Mouse (Mus musculus) left cerebral cortex, postnatal 25 days (tissue): Measurements from ENCODE around the gene Ncmap. TPM values are rescaled to one million over a fixed set of nuclear protein-coding genes. Genes with fewer than 3 reads are reported as not detected.
A peak's percentile ranks its signal among the peaks of the same experiment; 100 is the strongest.
"Not testable (repeated sequence)": the region's sequence is repeated elsewhere in the genome, so short reads cannot be mapped to it uniquely, and the experiment has no call there.

Source experiments
- DNase-seq, 2 experiments: peaks; one replicate each; pipeline ENCODE4 v3.0.0; 2022; ENCODE audit warnings: low spot score in 2 of 2, mixed read lengths in 1 of 2
- intact Hi-C: fragments of 180-260 bp; cut with DNase I; formaldehyde crosslinking; loops from one replicate; pipeline ENCODE4 v1.15.1; 2025
- microRNA-seq, 2 experiments: library from miRNA; unstranded; fragments of <30 nt; microRNA quantifications; one replicate each; pipeline ENCODE4 v1.2.0; 2022
- total RNA-seq, 2 experiments: library from RNA; stranded (reverse); gene quantifications; 2 replicates each; pipeline ENCODE4 v1.2.3; 2021

Gene Ncmap
- total RNA-seq, 2 experiments from 2014 or later, result 0.46 to 1.2 TPM

DNA sequence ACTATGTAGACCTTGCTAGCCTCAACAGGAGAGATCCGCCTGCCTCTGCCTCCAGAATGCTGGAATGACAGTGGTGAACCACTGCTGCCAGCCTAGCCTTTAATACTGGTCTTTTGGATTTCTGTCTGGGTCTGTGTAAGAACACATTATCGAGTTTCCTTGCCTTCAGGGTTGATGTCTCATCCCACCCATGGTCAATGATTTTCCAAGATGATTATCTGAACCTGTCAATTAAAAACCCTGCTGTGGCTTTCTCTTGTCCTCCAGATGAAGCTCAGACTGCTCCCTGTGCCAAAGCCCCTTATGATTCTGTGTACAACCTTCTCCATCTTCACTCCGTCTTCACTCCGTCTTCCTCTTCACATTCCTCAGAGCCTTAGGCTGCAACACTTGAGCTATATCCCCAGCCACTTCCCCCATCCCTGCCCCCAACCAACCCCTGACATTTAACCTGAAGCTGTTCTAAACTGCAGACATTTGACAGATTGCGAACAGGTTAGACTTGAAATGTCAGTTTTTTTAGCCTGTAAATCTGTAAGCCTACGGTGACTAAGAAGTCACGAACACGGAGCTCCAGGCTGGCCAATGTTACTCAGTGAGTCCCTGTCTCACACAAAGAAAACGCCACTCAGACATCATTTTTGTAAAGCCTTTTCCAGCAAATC, 42.0 kb downstream of the Ncmap start:
- intact Hi-C loops, result no loop called here

GRCm38 (mm10) chr4:135354751-135355150, 43.3 kb downstream of the Ncmap start:
- intact Hi-C loops, DNase-seq: not testable (repeated sequence)

More for the DNA sequence above, 42.0 kb downstream of the Ncmap start:
- DNase-seq, result no peak

DNA sequence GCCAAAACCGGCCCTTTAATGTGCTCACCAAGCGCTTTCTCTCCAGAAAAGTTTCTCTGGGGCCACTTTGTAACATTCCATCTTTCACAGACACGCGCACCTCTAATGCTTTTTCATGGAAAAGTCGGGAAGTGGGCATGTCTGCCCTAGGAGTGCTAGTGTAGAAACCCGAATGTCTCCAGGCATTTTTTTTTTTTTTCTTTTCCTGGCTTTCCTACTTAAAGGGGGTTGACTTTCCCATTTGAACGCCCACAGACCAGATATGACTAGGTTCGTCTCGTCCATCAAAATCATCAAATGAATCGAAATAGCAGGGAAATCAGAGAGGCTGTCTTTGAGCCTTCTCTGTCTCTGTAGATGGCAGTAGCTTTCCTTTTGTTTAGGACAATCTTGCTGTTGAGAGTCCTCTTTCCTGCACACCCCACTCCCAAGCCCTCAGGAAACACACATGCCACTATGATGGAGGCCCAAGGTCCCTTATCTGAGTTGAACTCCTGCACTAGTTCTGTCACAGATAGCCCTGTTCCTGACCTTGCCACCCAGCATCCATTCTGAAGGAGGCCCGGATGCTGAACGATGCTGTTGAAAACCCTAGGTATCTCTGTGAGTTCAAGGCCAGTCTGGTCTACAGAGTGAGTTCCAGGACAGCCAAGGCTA, 44.1 kb downstream of the Ncmap start:
- intact Hi-C loops, result no loop called here
- peak in 1 of 2 experiments; percentile 3 for DNase-seq

DNA sequence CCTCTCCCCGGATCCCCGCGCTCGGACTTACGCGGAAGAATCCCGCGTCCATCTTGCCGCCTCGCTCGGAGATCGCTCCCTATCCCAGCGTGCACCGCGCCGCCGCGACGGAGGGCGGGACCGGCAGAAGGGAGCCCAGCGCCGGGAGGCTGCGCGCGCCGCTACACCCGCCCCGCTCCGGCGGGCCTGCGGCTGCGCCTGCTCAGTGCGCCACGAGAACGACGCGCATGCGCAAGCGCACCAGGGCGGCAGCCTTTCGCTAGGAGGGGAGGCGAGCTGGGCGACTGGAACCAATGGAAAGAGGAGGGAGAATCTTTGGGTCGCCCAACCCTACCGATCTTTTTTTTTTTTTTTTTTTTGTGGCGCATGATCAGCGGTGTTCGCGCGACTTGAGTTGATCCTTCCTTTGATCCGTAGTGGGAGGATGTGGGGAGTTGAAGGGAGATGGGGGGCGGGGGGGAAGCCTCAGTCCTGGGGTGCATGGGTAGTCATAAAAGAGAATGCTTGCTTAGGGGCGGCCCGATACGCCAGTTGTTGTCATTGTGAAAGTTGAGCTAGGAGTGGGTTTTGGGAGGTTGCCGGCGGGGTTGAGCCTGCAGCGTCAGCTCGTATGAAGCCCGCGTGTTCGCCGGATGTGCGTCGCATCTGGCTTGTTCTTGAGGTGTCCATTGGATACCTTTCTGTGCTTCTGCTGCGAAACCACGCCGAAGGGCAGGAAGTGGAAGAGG, 44.8 kb downstream of the Ncmap start, which contains the start of gene Srrm1:
Gene Srrm1 (minus strand): TSS at position 256 of the 728 bp plus-strand sequence.
- peak; percentile 98 for DNase-seq
- intact Hi-C loops, result no loop called here

GRCm38 (mm10) chr4:135352326-135353065, 45.5 kb downstream of the Ncmap start:
- peak; percentile 5 to 8 for DNase-seq
- intact Hi-C loops, result no loop called here

DNA sequence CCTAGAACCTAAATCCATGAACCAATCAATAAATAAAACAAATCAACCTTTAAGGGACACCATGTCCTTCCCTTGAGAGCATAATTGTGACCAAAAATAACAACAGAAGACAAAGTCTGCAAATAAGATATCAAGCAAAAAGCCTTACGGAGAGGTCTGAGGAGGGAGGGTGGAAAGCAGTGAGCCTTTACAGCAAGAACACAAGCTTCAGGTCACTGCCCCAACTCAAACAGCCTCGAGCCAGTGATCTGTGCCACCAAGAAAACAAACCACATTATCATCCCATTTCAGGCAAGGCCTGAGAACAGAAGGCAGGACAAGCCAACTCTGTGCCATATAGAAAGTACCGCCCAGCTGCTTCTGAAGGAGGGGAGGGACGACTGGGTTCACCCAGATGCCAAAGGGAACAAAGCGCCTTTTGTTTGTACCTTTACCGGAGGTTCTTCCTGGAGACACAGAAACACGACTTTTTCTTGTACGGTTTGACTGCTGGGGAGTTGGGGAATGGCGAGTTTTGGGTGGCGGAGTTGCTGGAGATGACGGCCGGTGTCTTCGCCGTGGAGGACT, 60.6 kb downstream of the Ncmap start:
- intact Hi-C loops, result no loop called here
- no peak for DNase-seq

- intact Hi-C loops, result no loop called here
- DNase-seq, result no peak
These were observed 62.0 kb downstream of the Ncmap start for GRCm38 (mm10) chr4:135336023-135336357.

DNA sequence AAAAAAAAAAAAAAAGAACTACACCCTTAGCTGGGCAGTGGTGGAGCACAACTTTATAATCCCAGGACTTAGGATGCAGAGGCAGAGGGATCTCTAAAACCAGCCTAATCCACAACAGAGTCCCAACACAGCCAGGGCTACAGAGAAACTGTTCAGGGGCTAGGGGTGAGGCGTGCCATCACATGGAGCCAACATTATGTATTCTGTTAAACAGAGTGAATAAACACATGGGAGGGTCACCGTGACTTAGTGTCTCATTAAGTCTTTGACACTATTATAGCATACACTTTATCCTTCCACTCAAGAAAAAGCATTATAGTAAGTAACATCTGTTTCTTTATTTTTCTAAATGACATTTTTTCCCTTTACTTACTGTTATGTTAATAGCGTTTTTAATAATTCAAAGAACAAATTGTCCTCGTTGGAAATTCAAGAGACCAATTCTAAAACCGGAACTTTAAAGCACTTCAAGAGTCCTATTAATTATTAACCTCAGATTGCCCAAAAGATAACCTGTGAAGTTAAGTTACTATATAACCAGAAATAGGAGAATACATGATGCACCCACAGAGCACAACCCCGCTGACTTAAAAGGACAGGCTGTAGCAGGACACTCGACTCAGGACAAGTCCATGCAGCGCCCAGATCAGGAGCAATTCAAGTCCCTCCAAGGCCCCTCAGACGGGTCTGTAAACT, 62.6 kb downstream of the Ncmap start:
- intact Hi-C loops, result no loop called here
- no peak for DNase-seq

DNA sequence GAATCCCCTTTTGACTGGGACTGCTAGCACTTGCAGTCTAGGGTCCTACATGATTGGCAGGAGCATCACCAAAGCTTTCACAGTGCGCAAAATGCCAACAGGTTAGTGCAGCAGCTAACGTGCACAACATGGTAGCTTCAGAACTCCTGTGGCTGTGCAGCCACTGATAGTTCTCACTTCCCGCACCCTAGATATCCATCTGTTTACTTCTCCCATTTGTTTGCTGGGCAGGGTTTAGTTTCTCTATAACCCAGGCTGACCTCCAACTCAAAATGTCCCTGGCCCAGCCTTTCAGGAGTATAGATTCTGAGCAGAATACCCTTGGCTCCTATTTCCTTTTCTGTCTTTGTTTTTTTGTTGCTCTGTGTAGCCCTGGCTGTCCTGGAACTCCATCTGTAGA, 71.6 kb downstream of the Ncmap start:
- no peak for DNase-seq
- intact Hi-C loops, result no loop called here

DNA sequence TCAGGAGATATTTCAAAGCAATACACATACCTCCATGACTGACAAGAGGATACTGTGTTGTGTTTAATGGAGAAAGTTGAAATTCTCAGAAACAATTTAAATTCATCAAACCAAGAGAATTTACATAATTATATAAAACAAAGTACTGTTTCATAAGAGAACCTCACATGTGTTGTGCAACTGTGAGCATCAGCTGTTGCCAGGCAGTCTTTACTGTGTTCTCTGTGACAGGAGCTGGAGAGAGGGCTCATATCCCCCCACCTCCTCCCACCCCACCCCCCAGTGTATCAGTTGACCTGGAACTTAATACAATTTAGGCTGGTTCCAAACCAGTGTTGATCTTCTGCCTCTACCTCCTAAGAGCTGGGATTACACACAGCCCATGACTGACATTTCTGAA, 72.0 kb downstream of the Ncmap start:
- peak in 1 of 2 experiments; percentile 23 for DNase-seq
- intact Hi-C loops, result no loop called here

DNA sequence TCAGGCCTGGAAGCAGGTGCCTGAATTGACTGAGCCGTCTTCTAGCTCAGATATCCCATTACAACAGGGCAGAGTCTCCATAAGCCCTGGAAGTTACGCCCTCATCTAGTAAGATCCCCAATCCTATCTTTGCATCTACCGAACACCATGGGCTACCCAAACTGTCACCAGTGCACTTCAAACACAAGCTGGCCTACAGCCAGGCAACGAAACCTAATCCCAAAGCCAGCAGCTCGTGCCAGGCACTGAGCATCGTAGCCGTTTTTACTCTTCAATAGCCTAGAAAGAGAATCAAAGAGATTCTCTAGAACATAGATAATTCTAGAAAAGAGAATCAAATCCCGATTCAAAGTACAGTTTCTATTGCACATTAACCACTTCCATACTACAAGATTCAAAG, 75.0 kb downstream of the Ncmap start:
- no peak for DNase-seq
- intact Hi-C loops, result no loop called here

Small RNAs within 50 kb of the gene (microRNA-seq; reads per million reads assigned to microRNA genes)
- 542 to 606 reads per million in 2 experiments for gene Mir700

Other genes starting within 250 kb of the Ncmap start
- gene Clic4, start 125.4 kb downstream of the Ncmap start, total RNA-seq, result 10 to 100 TPM; 31.8 to 34.1 TPM
- gene Srrm1, start 44.9 kb downstream of the Ncmap start, total RNA-seq, result 100 to 1,000 TPM; 122 to 124 TPM
- gene Rcan3, start 35.6 kb upstream of the Ncmap start, total RNA-seq, result 10 to 100 TPM; 24.6 to 30.5 TPM
- gene Stpg1, start 96.6 kb upstream of the Ncmap start, total RNA-seq, result 1 to 10 TPM; 1.3 to 1.8 TPM
- 100 to 1,000 TPM; 104 TPM for gene Nipal3, start 96.8 kb upstream of the Ncmap start, total RNA-seq
- 1 to 10 TPM in 1 of 2 experiments, under 1 TPM in 1; 0.69 to 1.5 TPM for gene Grhl3, start 175.4 kb upstream of the Ncmap start, total RNA-seq